Mouse (Mus musculus): ENCODE measurements around the gene Ptprd. TPM values are rescaled to one million over a fixed set of nuclear protein-coding genes. Genes with fewer than 3 reads are reported as not detected.

The Ptprd gene
- polyA plus RNA-seq, 1 experiment from 2014 or later, result 4.0 TPM

DNA sequence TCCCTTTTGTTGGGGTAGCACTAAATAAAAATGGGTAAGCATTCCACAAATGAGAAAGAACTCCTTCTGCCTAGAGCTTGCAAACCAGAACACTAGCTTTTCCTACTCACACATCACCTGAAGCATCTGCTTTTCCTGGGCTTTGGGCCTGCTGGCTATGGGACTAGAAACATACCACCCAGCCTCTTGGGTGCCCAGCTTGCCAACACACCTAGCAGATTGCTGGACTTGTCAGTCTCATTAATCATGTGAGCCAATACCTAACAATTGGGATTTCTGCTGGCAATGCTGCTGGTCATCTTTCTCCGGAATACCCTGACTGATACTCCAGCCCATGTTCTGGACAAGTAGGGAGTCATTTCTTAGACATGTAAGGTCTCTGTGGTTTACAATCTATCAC is 1973.9 kb downstream of the Ptprd start:
- no peaks in the 10 kb centered on the region for H3K36me3 ChIP-seq
- no peaks in the 10 kb centered on the region for H3K4me1 ChIP-seq
- H3K9me3 ChIP-seq (replicated peaks), result no peaks in the 10 kb centered on the region
- H3K4me2 ChIP-seq, result no peak overlapping the region
- H3K4me3 ChIP-seq, result no peak overlapping the region
- WGBS (ENCODE audit: insufficient replicate concordance), result 61% methylated on average over 1 of the region's 1 CpGs
- no peak overlapping the region for H3K27ac ChIP-seq
- no peak for ATAC-seq
- no peak overlapping the region for H3K9ac ChIP-seq
- no peaks in the 10 kb centered on the region for H3K27me3 ChIP-seq (replicated peaks)

DNA sequence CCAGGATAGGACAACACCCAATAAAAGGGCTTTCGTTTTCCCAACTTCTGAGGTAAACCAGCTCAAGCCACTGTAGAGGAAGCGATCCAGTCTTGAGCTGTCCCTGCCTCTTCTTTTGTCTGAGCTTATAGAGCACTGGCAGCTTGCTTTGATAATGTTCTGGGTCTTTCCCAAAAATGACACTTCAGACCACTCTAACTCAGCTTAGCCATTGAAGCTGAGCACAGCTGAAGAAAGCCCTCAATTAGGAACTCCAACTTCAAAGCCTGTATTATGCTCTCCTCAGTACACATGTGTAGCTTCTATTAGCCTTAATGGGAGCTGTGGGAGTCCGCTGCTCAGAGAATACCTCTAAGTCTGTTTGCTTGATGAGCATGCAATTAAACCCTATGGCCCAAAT is 1988.0 kb downstream of the Ptprd start:
- Histone ChIP-seq H3K27ac (no peak overlapping the region), H3K36me3 (no peaks in the 10 kb centered on the region), H3K27me3 (replicated peaks) (no peaks in the 10 kb centered on the region), H3K4me3 (no peak overlapping the region), H3K4me1 (no peaks in the 10 kb centered on the region), H3K9ac (no peak overlapping the region), H3K4me2 (no peak overlapping the region), H3K9me3 (replicated peaks) (no peaks in the 10 kb centered on the region)
- ATAC-seq, result no peak
- WGBS (ENCODE audit: insufficient replicate concordance), result 63% methylated on average over 3 of the region's 3 CpGs

DNA sequence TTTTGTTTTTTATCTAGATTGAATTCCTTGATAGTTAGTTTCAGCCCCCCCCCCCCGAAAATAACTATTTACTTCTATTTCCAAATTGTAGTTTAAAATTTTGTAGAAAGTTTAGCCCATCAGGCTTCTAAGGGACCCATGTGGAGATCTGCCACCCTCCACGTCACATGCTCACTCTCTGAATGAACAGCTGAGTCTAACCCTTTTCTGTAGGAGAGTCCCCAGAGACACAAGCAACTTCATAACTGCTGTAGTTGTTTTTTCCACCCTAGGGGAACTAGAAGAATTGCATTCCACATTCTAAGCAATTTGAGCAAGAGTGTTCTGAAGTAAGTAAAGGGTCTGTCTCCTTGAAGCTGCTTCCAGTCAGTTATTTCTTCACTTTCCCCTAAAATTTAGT is 1989.2 kb downstream of the Ptprd start:
- Histone ChIP-seq H3K27ac (no peak overlapping the region), H3K9ac (no peak overlapping the region), H3K4me1 (no peaks in the 10 kb centered on the region), H3K4me2 (no peak overlapping the region), H3K27me3 (replicated peaks) (no peaks in the 10 kb centered on the region), H3K4me3 (no peak overlapping the region), H3K9me3 (replicated peaks) (no peaks in the 10 kb centered on the region), H3K36me3 (no peaks in the 10 kb centered on the region)
- WGBS (ENCODE audit: insufficient replicate concordance), result 50% methylated on average over 2 of the region's 2 CpGs
- no peak for ATAC-seq

- WGBS (ENCODE audit: insufficient replicate concordance), result 60% methylated on average over 1 of the region's 1 CpGs
These were observed 1993.7 kb downstream of the Ptprd start for GRCm38 (mm10) chr4:76218065-76218464.

DNA sequence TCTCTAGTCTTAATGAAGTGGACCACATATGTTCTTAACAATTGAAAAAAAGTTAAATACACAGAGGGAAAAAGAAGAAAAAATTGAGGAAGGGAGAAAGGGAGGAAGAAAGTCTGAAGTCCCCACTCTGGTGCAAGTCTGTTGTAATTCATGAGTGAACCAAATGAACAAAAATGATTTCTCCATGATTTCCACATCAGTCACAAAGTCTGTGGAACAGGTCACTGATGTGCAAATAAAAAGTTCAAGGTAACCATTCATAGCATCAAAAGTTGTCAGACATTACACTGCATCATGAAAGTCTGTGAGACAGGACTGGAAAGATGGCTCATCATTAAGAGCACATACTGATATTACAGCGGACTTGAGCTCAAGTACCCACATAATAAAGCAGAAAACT is 1996.6 kb downstream of the Ptprd start:
- no peaks in the 10 kb centered on the region for H3K36me3 ChIP-seq
- WGBS (ENCODE audit: insufficient replicate concordance), result 68% methylated on average over 1 of the region's 1 CpGs
- no peaks in the 10 kb centered on the region for H3K4me1 ChIP-seq
- no peak overlapping the region for H3K4me2 ChIP-seq
- H3K9ac ChIP-seq, result no peak overlapping the region
- no peak for ATAC-seq
- no peak overlapping the region for H3K4me3 ChIP-seq
- H3K9me3 ChIP-seq (replicated peaks), result no peaks in the 10 kb centered on the region
- no peak overlapping the region for H3K27ac ChIP-seq
- no peaks in the 10 kb centered on the region for H3K27me3 ChIP-seq (replicated peaks)

More at GRCm38 (mm10) chr4:76218065-76218464, 1993.7 kb downstream of the Ptprd start:
- Histone ChIP-seq H3K4me1 (no peaks in the 10 kb centered on the region), H3K9me3 (replicated peaks) (no peaks in the 10 kb centered on the region), H3K27me3 (replicated peaks) (no peaks in the 10 kb centered on the region), H3K27ac (no peak overlapping the region), H3K4me2 (no peak overlapping the region), H3K36me3 (no peaks in the 10 kb centered on the region), H3K9ac (no peak overlapping the region), H3K4me3 (no peak overlapping the region)
- no peak for ATAC-seq

DNA sequence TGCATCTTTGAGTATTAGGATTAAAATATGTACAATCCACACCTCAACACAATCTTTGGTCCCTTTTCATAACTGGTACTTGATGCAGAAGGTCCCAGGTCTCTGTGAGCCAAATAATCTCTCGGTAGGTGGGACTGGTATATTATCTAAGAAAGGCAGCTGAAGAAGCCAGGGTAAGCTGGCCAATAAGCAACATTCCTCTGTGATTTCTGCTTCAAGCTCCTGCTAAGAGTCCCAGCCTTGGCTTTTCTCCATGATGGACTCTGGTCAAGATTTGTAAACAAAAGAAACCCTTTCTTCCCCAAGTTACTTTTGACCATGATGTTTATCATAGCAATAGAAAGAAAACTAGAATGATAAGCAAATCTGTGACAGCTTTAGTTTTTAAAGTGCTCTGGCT is 2012.4 kb downstream of the Ptprd start:
- 45% methylated on average over 1 of the region's 1 CpGs for WGBS (ENCODE audit: insufficient replicate concordance)

DNA sequence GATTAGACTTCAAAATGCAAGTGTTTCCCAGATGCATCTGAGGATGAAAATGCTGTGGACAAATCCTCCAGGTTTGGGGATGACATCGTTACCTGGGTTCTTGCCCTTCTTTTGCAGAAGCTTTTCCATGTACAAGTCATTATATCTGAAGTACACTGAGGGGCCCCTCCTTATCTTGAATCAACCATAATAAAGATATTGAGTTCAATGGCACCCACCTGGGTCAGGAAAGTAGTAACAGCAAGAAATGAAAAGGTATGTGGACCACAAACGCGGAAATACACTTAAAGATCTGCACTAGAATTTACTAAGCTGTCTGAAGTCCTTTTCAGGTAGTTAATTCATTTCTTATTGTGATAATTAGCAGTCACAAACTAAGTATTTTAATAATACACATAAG is 2017.0 kb downstream of the Ptprd start:
- Histone ChIP-seq H3K4me3 (no peak overlapping the region), H3K9me3 (replicated peaks) (no peaks in the 10 kb centered on the region), H3K27me3 (replicated peaks) (no peaks in the 10 kb centered on the region), H3K27ac (no peak overlapping the region), H3K4me2 (no peak overlapping the region), H3K9ac (no peak overlapping the region), H3K36me3 (no peaks in the 10 kb centered on the region), H3K4me1 (no peaks in the 10 kb centered on the region)
- 74% methylated on average over 3 of the region's 3 CpGs for WGBS (ENCODE audit: insufficient replicate concordance)
- no peak for ATAC-seq

More for the DNA sequence above, 2012.4 kb downstream of the Ptprd start:
- H3K9me3 ChIP-seq (replicated peaks), result no peaks in the 10 kb centered on the region
- no peaks in the 10 kb centered on the region for H3K4me1 ChIP-seq
- no peaks in the 10 kb centered on the region for H3K36me3 ChIP-seq
- no peak overlapping the region for H3K4me3 ChIP-seq
- no peak for ATAC-seq
- H3K27ac ChIP-seq, result no peak overlapping the region
- H3K27me3 ChIP-seq (replicated peaks), result no peaks in the 10 kb centered on the region
- H3K4me2 ChIP-seq, result no peak overlapping the region
- no peak overlapping the region for H3K9ac ChIP-seq

- no peak overlapping the region for H3K27ac ChIP-seq
- H3K4me2 ChIP-seq, result no peak overlapping the region
- no peak overlapping the region for H3K4me3 ChIP-seq
- 63% methylated on average over 3 of the region's 3 CpGs for WGBS (ENCODE audit: insufficient replicate concordance)
- no peak overlapping the region for H3K9ac ChIP-seq
- H3K9me3 ChIP-seq (replicated peaks), result no peaks in the 10 kb centered on the region
- no peak for ATAC-seq
- no peaks in the 10 kb centered on the region for H3K4me1 ChIP-seq
- H3K27me3 ChIP-seq (replicated peaks), result no peaks in the 10 kb centered on the region
- no peaks in the 10 kb centered on the region for H3K36me3 ChIP-seq
These were observed 2018.3 kb downstream of the Ptprd start for GRCm38 (mm10) chr4:76193496-76193895.

GRCm38 (mm10) chr4:76192031-76192430 is 2019.7 kb downstream of the Ptprd start:
- H3K4me2 ChIP-seq, result no peak overlapping the region

DNA sequence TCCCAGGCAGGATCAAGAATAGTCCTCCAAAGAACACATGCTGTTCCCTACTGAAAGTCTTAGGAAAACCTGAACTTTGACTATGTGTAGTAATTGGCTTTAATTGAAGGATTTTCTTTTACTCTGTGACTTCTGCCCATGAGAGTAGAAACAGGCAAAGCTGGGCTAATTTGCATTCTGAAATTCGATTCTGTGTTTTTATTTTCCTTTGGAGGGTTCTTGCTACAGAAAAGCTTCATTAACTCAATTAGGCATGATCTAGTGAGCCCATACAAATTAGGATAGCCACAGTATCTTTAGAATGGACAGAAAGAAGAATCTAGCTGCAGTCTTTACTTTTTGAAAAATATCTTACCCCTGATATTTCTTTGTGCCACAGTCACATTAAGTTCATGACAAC is 2021.0 kb downstream of the Ptprd start:
- no peak for ATAC-seq
- Histone ChIP-seq H3K27me3 (replicated peaks) (no peaks in the 10 kb centered on the region), H3K4me1 (no peaks in the 10 kb centered on the region), H3K9ac (no peak overlapping the region), H3K4me2 (no peak overlapping the region), H3K9me3 (replicated peaks) (no peaks in the 10 kb centered on the region), H3K4me3 (no peak overlapping the region), H3K27ac (no peak overlapping the region), H3K36me3 (no peaks in the 10 kb centered on the region)
- 26% methylated on average over 1 of the region's 1 CpGs for WGBS (ENCODE audit: insufficient replicate concordance)

More at GRCm38 (mm10) chr4:76192031-76192430, 2019.7 kb downstream of the Ptprd start:
- ATAC-seq, result no peak
- Histone ChIP-seq H3K9ac (no peak overlapping the region), H3K27me3 (replicated peaks) (no peaks in the 10 kb centered on the region), H3K4me1 (no peaks in the 10 kb centered on the region), H3K27ac (no peak overlapping the region), H3K9me3 (replicated peaks) (no peaks in the 10 kb centered on the region), H3K4me3 (no peak overlapping the region), H3K36me3 (no peaks in the 10 kb centered on the region)
- WGBS (ENCODE audit: insufficient replicate concordance), result 88% methylated on average over 1 of the region's 1 CpGs

DNA sequence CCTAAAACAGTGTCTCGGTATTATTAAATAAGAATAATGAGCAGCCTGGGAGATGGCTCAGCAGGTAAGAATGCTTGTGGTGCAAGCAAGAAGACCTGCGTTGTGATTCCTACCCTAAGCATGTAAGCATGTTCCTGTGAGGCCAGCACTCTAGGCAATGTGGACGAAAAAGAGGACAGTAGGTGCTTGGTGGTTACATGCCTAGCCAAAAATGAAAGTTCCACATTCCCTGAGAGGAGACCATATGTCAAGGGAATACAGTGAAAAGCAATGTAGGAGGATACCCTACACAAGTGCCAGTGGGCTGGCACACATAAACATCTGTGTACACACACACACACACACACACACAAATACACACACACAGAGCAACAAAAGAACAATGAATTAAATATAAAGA is 2028.7 kb downstream of the Ptprd start:
- H3K27me3 ChIP-seq (replicated peaks), result no peaks in the 10 kb centered on the region
- 59% methylated on average over 3 of the region's 3 CpGs for WGBS (ENCODE audit: insufficient replicate concordance)
- H3K4me3 ChIP-seq, result no peak overlapping the region
- H3K36me3 ChIP-seq, result no peaks in the 10 kb centered on the region
- ATAC-seq, result no peak
- no peak overlapping the region for H3K9ac ChIP-seq
- no peak overlapping the region for H3K4me2 ChIP-seq
- H3K27ac ChIP-seq, result no peak overlapping the region
- no peaks in the 10 kb centered on the region for H3K9me3 ChIP-seq (replicated peaks)
- no peaks in the 10 kb centered on the region for H3K4me1 ChIP-seq

DNA sequence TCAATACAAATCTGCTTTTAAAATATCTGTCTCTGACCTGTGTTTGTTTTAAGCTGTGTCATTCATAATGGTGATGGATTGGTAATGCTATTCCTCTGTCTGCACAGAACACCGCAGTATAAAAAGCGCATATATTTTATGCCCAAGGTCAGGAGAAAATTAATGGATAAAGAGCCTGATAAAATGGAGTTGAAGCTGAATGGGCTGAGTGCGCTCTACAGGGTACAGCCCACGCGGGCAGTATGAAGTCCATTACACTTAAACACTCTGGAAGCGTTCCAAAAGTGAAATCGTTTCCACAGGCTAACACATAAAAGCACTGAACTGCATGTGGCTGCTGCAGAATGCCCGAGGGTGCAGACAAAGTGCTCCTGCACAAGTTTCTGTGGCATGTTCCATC is 2032.3 kb downstream of the Ptprd start:
- ATAC-seq, result no peak
- H3K4me2 ChIP-seq, result no peak overlapping the region
- no peaks in the 10 kb centered on the region for H3K9me3 ChIP-seq (replicated peaks)
- no peak overlapping the region for H3K9ac ChIP-seq
- no peaks in the 10 kb centered on the region for H3K27me3 ChIP-seq (replicated peaks)
- H3K27ac ChIP-seq, result no peak overlapping the region
- no peaks in the 10 kb centered on the region for H3K36me3 ChIP-seq
- 67% methylated on average over 8 of the region's 8 CpGs for WGBS (ENCODE audit: insufficient replicate concordance)
- H3K4me3 ChIP-seq, result no peak overlapping the region
- no peaks in the 10 kb centered on the region for H3K4me1 ChIP-seq

- H3K27ac ChIP-seq, result no peak overlapping the region
- H3K4me2 ChIP-seq, result no peak overlapping the region
- no peaks in the 10 kb centered on the region for H3K36me3 ChIP-seq
- no peaks in the 10 kb centered on the region for H3K9me3 ChIP-seq (replicated peaks)
- H3K4me3 ChIP-seq, result no peak overlapping the region
- ATAC-seq, result no peak
- 72% methylated on average over 1 of the region's 1 CpGs for WGBS (ENCODE audit: insufficient replicate concordance)
- H3K27me3 ChIP-seq (replicated peaks), result no peaks in the 10 kb centered on the region
- no peak overlapping the region for H3K9ac ChIP-seq
- no peaks in the 10 kb centered on the region for H3K4me1 ChIP-seq
These were observed 2036.7 kb downstream of the Ptprd start for GRCm38 (mm10) chr4:76175086-76175485.
